Mouse (Mus musculus) thymus, adult 2 months (tissue): ENCODE measurements around the gene Dnaja4. TPM values are rescaled to one million over a fixed set of nuclear protein-coding genes. Genes with fewer than 3 reads are reported as not detected.

ENCODE experiments used
- DNase-seq: peaks from one replicate; pipeline ENCODE4 v3.0.0; 2021
- H3K27ac ChIP-seq: fragments of 200-500 bp; 2 replicates; pipeline ENCODE4 v1.5.1; 2012; ENCODE audit warnings: low read length, control low read depth; ENCODE audit not compliant: control insufficient read depth, insufficient read depth
- H3K27me3 ChIP-seq: fragments of 200-500 bp; 2 replicates; pipeline ENCODE4 v1.6.1; 2012; ENCODE audit warnings: mild to moderate bottlenecking, low read length, moderate library complexity, mixed read lengths; ENCODE audit not compliant: control insufficient read depth, insufficient read depth
- H3K36me3 ChIP-seq: fragments of 200-500 bp; 2 replicates; pipeline ENCODE4 v1.6.1; 2012; ENCODE audit warnings: mild to moderate bottlenecking, low read length, moderate library complexity; ENCODE audit not compliant: control insufficient read depth, insufficient read depth
- H3K4me1 ChIP-seq: fragments of 200-500 bp; replicated peaks from 2 replicates; pipeline ENCODE4 v1.6.1; 2012; ENCODE audit warnings: low read length; ENCODE audit not compliant: control insufficient read depth, insufficient read depth
- H3K4me3 ChIP-seq: fragments of 200-500 bp; 2 replicates; pipeline ENCODE4 v1.5.1; 2012; ENCODE audit warnings: mild to moderate bottlenecking, low read length, control low read depth, moderate library complexity; ENCODE audit not compliant: control insufficient read depth, insufficient read depth
- CTCF ChIP-seq: fragments of 200-500 bp; IDR thresholded peaks from 2 replicates; pipeline ENCODE4 v1.5.1; 2012; ENCODE audit warnings: mild to moderate bottlenecking, control low read depth, low read length, moderate library complexity, borderline replicate concordance; ENCODE audit not compliant: control insufficient read depth, poor library complexity, insufficient read depth; ENCODE audit errors: extremely low read depth
- POLR2A ChIP-seq: fragments of 200-500 bp; IDR thresholded peaks from 2 replicates; pipeline ENCODE4 v1.6.1; 2012; ENCODE audit warnings: mild to moderate bottlenecking, low read length, control low read depth, moderate library complexity; ENCODE audit not compliant: control insufficient read depth, poor library complexity, insufficient read depth; ENCODE audit errors: extremely low read depth
- WGBS: fragments of 180-500 bp; shearing (Covaris S2); methylation state at CpG from one replicate; pipeline ENCODE4 v1.1.7; 2018; 5-methylcytosine and 5-hydroxymethylcytosine counted together
- polyA plus RNA-seq: library from polyadenylated mRNA; depleted of rRNA; stranded (reverse); fragments of >200 nt; gene quantifications from 2 replicates; pipeline ENCODE4 v1.2.3, GENCODE M21; 2012

Dnaja4 gene
- polyA plus RNA-seq, 1 experiment: 4.5 TPM

- no peak overlapping the region for H3K4me3 ChIP-seq
- 94% methylated on average over 13 of the region's 13 CpGs for WGBS
- peaks cover 5% of the 10 kb centered on the region for H3K4me1 ChIP-seq
- no peaks in the 10 kb centered on the region for H3K27me3 ChIP-seq
- DNase-seq: no peak
- H3K36me3 ChIP-seq: no peaks in the 10 kb centered on the region
- H3K27ac ChIP-seq: no peak overlapping the region
- no peak for TF ChIP-seq POLR2A
- no peak for TF ChIP-seq CTCF
Observed at GRCm38 (mm10) chr9:54745740-54746370, 47.2 kb downstream of the Dnaja4 start.

DNA sequence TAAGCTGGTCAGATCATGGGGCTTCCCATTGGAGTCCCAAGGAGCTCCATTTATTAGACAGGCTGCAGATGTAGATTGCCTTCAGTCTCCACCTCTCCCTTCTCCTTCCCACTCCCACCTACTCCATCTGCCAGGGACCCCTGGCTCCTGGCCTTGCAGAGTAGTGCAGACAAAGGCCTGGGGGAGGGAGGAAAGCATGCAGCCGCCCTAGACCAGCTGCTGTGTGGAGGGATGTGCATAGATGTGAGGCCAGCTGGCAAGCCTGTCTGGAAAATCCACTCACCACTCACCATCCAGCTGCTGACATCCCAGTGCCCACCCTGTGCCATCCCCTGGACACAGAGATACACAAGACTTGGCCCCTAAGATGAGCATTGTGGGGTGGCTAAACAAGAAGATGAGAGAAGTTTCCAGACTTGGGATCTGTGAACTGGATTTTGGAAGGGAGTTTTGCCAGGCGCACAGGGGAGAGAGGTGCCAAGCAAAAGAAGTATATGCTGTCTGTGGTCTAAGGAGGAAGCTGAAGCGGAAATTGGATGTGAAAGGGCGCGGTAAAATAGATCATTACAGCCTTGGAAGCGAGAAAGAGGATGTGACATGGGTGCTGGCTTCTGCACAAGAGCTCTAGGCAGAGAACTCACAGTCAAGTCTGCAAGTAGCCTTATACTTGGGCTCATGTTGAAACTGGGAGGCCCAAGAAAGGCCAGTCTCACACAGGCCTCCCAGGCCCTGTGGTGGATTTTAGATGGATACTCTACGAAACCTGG lies 51.7 kb downstream of the Dnaja4 start:
- no peaks in the 10 kb centered on the region for H3K27me3 ChIP-seq
- no peaks in the 10 kb centered on the region for H3K36me3 ChIP-seq
- DNase-seq: no peak
- no peaks in the 10 kb centered on the region; the same call in 1 of the 2 replicates for H3K4me1 ChIP-seq
- no peak for TF ChIP-seq CTCF
- no peak for TF ChIP-seq POLR2A
- 51% methylated on average over 7 of the region's 7 CpGs for WGBS
- no peak overlapping the region for H3K4me3 ChIP-seq
- H3K27ac ChIP-seq: no peak overlapping the region

GRCm38 (mm10) chr9:54751684-54752083 lies 53.0 kb downstream of the Dnaja4 start:
- no peak for DNase-seq
- 94% methylated on average over 2 of the region's 2 CpGs for WGBS
- Histone ChIP-seq H3K27me3 (no peaks in the 10 kb centered on the region), H3K27ac (no peak overlapping the region), H3K4me3 (no peak overlapping the region), H3K36me3 (no peaks in the 10 kb centered on the region), H3K4me1 (no peaks in the 10 kb centered on the region; the same call in 1 of the 2 replicates)
- TF ChIP-seq CTCF (no peak), POLR2A (no peak)

GRCm38 (mm10) chr9:54752201-54752943 lies 53.7 kb downstream of the Dnaja4 start:
- no peaks in the 10 kb centered on the region; the same call in 1 of the 2 replicates for H3K4me1 ChIP-seq
- no peak for DNase-seq
- H3K27ac ChIP-seq: no peak overlapping the region
- no peaks in the 10 kb centered on the region for H3K36me3 ChIP-seq
- no peaks in the 10 kb centered on the region for H3K27me3 ChIP-seq
- TF ChIP-seq POLR2A: no peak
- TF ChIP-seq CTCF: no peak
- H3K4me3 ChIP-seq: no peak overlapping the region
- 74% methylated on average over 21 of the region's 21 CpGs for WGBS

DNA sequence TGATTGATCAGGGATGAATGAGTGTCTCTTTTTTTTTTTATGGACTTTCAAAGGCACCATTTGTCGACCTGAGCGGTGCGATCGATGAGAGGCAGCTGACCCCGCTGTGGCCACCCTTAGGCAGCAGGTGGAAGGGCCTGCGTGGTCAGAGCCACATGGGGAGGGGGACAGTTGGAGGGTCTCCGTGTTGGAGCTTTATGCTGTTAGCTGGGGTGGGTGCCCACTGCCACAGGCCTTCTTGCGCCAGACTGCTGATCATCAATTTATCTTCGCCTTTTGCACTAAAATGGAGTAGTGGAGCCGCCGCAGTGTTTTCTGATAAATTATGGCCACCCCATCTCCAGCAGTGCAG lies 54.2 kb downstream of the Dnaja4 start:
- Histone ChIP-seq H3K4me3 (no peak overlapping the region), H3K27ac (no peak overlapping the region), H3K27me3 (no peaks in the 10 kb centered on the region), H3K4me1 (no peaks in the 10 kb centered on the region; the same call in 1 of the 2 replicates), H3K36me3 (no peaks in the 10 kb centered on the region)
- 73% methylated on average over 11 of the region's 11 CpGs for WGBS
- DNase-seq: no peak
- no peak for TF ChIP-seq CTCF
- TF ChIP-seq POLR2A: no peak

DNA sequence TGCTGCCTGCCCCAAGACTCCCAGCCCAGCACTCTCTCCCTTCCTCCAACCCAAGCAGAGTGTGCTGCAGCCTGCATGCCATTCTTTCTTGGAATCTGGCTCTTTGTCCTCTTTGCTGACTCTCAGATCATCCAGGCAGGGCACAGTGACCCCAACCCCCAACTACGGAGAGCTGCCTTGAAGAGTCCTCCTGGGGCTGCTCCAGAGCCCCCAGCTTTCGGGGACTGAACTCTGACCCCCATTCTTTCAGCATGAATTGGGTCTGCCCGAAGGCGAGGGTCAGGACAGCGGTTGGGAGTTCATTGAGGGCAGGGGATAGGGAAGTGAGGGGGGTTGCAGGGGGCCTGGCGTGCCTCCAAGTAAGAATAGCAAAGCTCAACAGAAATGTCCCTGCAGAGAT lies 60.9 kb downstream of the Dnaja4 start:
- no peak for DNase-seq
- Histone ChIP-seq H3K36me3 (no peaks in the 10 kb centered on the region), H3K27me3 (no peaks in the 10 kb centered on the region; the same call in 1 of the 2 replicates), H3K27ac (no peak overlapping the region), H3K4me3 (no peak overlapping the region), H3K4me1 (no peaks in the 10 kb centered on the region)
- TF ChIP-seq POLR2A (no peak), CTCF (no peak)
- 74% methylated on average over 6 of the region's 6 CpGs for WGBS
